Mouse (Mus musculus) cerebellum, postnatal 14 days (tissue): ENCODE measurements around the gene Dnah11.

Experiments used
- DNase-seq, 2 experiments: peaks; one replicate each; pipeline ENCODE4 v3.0.0; 2021; ENCODE audit warnings: mixed read lengths in 2 of 2

Gene Dnah11

GRCm38 (mm10) chr12:117857023-117857422 lies 341.8 kb downstream of the Dnah11 start:
- no peak for DNase-seq

GRCm38 (mm10) chr12:117853316-117853715 lies 345.5 kb downstream of the Dnah11 start:
- DNase-seq, result peak; percentile 74 to 78

- no peak for DNase-seq
Observed at GRCm38 (mm10) chr12:117850472-117850871, 348.4 kb downstream of the Dnah11 start.

GRCm38 (mm10) chr12:117848621-117849020 lies 350.2 kb downstream of the Dnah11 start:
- no peak for DNase-seq

GRCm38 (mm10) chr12:117844917-117845316 lies 353.9 kb downstream of the Dnah11 start:
- no peak for DNase-seq

GRCm38 (mm10) chr12:117844075-117844408 lies 354.8 kb downstream of the Dnah11 start:
- no peak for DNase-seq

- DNase-seq, result peak; percentile 67 to 75
Observed at GRCm38 (mm10) chr12:117843302-117844074, 355.4 kb downstream of the Dnah11 start.

- no peak for DNase-seq
Observed at GRCm38 (mm10) chr12:117842676-117843075, 356.2 kb downstream of the Dnah11 start.

- no peak for DNase-seq
Observed at GRCm38 (mm10) chr12:117840705-117841104, 358.1 kb downstream of the Dnah11 start.

GRCm38 (mm10) chr12:117837376-117837775 lies 361.5 kb downstream of the Dnah11 start:
- no peak for DNase-seq

GRCm38 (mm10) chr12:117835371-117835770 lies 363.5 kb downstream of the Dnah11 start:
- no peak for DNase-seq

- DNase-seq, result no peak
Observed at GRCm38 (mm10) chr12:117834652-117835051, 364.2 kb downstream of the Dnah11 start.

GRCm38 (mm10) chr12:117832190-117832589 lies 366.7 kb downstream of the Dnah11 start:
- no peak for DNase-seq

GRCm38 (mm10) chr12:117831351-117831961 lies 367.4 kb downstream of the Dnah11 start:
- DNase-seq, result no peak

- no peak for DNase-seq
Observed at GRCm38 (mm10) chr12:117828350-117828749, 370.5 kb downstream of the Dnah11 start.
